In genomic region chr11:94361166-94361870, GRCm38 (mm10) we compare ENCODE assay signal across 11 mouse cellular contexts.
"Had no signal": no experiment of that assay in that cellular context is flagged by ENCODE, and none has a peak within 500 bp of the region (broad histone marks: within the 10 kb centered on the region; RNA-seq: fewer than 3 reads in every experiment).

No protein-coding gene starts in this region.

- H3K4me2 ChIP-seq: kidney, embryonic 15.5 days; limb, embryonic 15.5 days; neural tube, embryonic 12.5 days; stomach, embryonic 15.5 days had no signal

- H3K27ac ChIP-seq: kidney, embryonic 15.5 days; limb, embryonic 15.5 days; liver, embryonic 14.5 days; neural tube, embryonic 12.5 days; stomach, embryonic 15.5 days had no signal

- H3K9me3 ChIP-seq: kidney, embryonic 15.5 days; limb, embryonic 15.5 days; neural tube, embryonic 12.5 days; stomach, embryonic 15.5 days had no signal

- H3K4me1 ChIP-seq: neural tube, embryonic 12.5 days; stomach, embryonic 15.5 days had no signal

- H3K27me3 ChIP-seq: kidney, embryonic 15.5 days; limb, embryonic 15.5 days; neural tube, embryonic 12.5 days; stomach, embryonic 15.5 days had no signal

- DNase-seq: kidney, postnatal 14 days; lung, adult 18-20 months; midbrain, embryonic 14.5 days; right cerebral cortex, postnatal 14 days; thymus, adult 2 months; thymus, postnatal 25 days had no signal

- H3K4me3 ChIP-seq: kidney, embryonic 15.5 days; limb, embryonic 15.5 days; neural tube, embryonic 12.5 days; stomach, embryonic 15.5 days had no signal

- H3K36me3 ChIP-seq: kidney, embryonic 15.5 days; limb, embryonic 15.5 days; neural tube, embryonic 12.5 days; stomach, embryonic 15.5 days had no signal

- H3K9ac ChIP-seq: kidney, embryonic 15.5 days; limb, embryonic 15.5 days; liver, embryonic 14.5 days; neural tube, embryonic 12.5 days; stomach, embryonic 15.5 days had no signal
